Comparison of ENCODE assay signal across 13 mouse cellular contexts in genomic region chr7:131882824-131883223, GRCm38 (mm10).
"Had no signal": no experiment of that assay in that cellular context is flagged by ENCODE, and none has a peak within 500 bp of the region (broad histone marks: within the 10 kb centered on the region; RNA-seq: fewer than 3 reads in every experiment).

No protein-coding gene starts in this region.

- DNase-seq: gastrocnemius, postnatal 25 days had no signal

- H3K4me3 ChIP-seq: embryonic facial prominence, embryonic 10.5 days; embryonic facial prominence, embryonic 12.5 days; embryonic facial prominence, embryonic 13.5 days; embryonic facial prominence, embryonic 15.5 days; erythroblast, embryonic 14.5 days; forebrain, embryonic 10.5 days; forebrain, embryonic 12.5 days; forebrain, embryonic 13.5 days; forebrain, embryonic 15.5 days; gastrocnemius, adult 2 months had no signal

- H3K4me1 ChIP-seq: embryonic facial prominence, embryonic 12.5 days; embryonic facial prominence, embryonic 15.5 days; forebrain, embryonic 12.5 days; forebrain, embryonic 13.5 days; forebrain, embryonic 15.5 days had no signal

- H3K9ac ChIP-seq: embryonic facial prominence, embryonic 12.5 days; embryonic facial prominence, embryonic 13.5 days; embryonic facial prominence, embryonic 15.5 days; forebrain, embryonic 12.5 days; forebrain, embryonic 13.5 days; forebrain, embryonic 15.5 days; forebrain, postnatal 0 days had no signal

- ATAC-seq: forebrain, embryonic 14.5 days had no signal

- H3K4me2 ChIP-seq: embryonic facial prominence, embryonic 12.5 days; embryonic facial prominence, embryonic 13.5 days; embryonic facial prominence, embryonic 15.5 days; forebrain, embryonic 12.5 days; forebrain, embryonic 13.5 days; forebrain, embryonic 15.5 days had no signal

- H3K9me3 ChIP-seq: embryonic facial prominence, embryonic 10.5 days; embryonic facial prominence, embryonic 12.5 days; embryonic facial prominence, embryonic 13.5 days; embryonic facial prominence, embryonic 15.5 days; forebrain, embryonic 10.5 days; forebrain, embryonic 12.5 days; forebrain, embryonic 13.5 days; forebrain, embryonic 15.5 days had no signal

- H3K36me3 ChIP-seq: embryonic facial prominence, embryonic 10.5 days; embryonic facial prominence, embryonic 12.5 days; embryonic facial prominence, embryonic 13.5 days; embryonic facial prominence, embryonic 15.5 days; forebrain, embryonic 10.5 days; forebrain, embryonic 12.5 days; forebrain, embryonic 15.5 days had no signal

- H3K27ac ChIP-seq: embryonic facial prominence, embryonic 10.5 days; embryonic facial prominence, embryonic 12.5 days; embryonic facial prominence, embryonic 13.5 days; embryonic facial prominence, embryonic 15.5 days; forebrain, embryonic 10.5 days; forebrain, embryonic 12.5 days; forebrain, embryonic 13.5 days; forebrain, embryonic 15.5 days; gastrocnemius, adult 2 months had no signal
